Mouse (Mus musculus): Measurements from ENCODE around the gene Shisa5. TPM values are rescaled to one million over a fixed set of nuclear protein-coding genes. Genes with fewer than 3 reads are reported as not detected.
A peak's percentile ranks its signal among the peaks of the same experiment; 100 is the strongest.

Shisa5 gene
- polyA plus RNA-seq (2014; fragmentation: Nextera tagmentation; extraction: Ambion mirVana), result 27.1 and 29.9 TPM in 2 replicates

GRCm38 (mm10) chr9:109038086-109038895, at the start of gene Shisa5:
TSS of gene Shisa5 (plus strand) at chr9:109038565.
- H3K9me3 ChIP-seq (ENCODE audit: control insufficient read depth, low read length), result no peaks in the 10 kb centered on the region
- no peaks in the 10 kb centered on the region for H3K36me3 ChIP-seq (ENCODE audit: control insufficient read depth, insufficient read depth, low read length)
- H3K4me1 ChIP-seq (ENCODE audit: control insufficient read depth, insufficient read depth, low read length), result peaks cover 3% of the 10 kb centered on the region; the same call in 1 of the 2 replicates
- peak within 1 kb of the TSS; percentile 82 for H3K4me2 ChIP-seq
- peak within 1 kb of the TSS; percentile 55 for H3K4me3 ChIP-seq (ENCODE audit: low read depth, low read length)
- H3K27ac ChIP-seq (ENCODE audit: low read depth, low read length), result no peak within 1 kb of the TSS
- H3K27me3 ChIP-seq (ENCODE audit: control insufficient read depth, insufficient read depth, low read length), result no peaks in the 10 kb centered on the region
- ATAC-seq (ENCODE audit: low FRiP score), result peak; percentile 87
- WGBS, result 0% methylated on average over 34 of the region's 40 CpGs
- peak within 1 kb of the TSS; percentile 72 for H3K9ac ChIP-seq (ENCODE audit: low read length)
- peak; percentile 95 for DNase-seq (ENCODE audit: low spot score, missing footprints)

- H3K27ac ChIP-seq (ENCODE audit: low read depth, low read length), result no peak overlapping the region
- 89% methylated on average over 4 of the region's 4 CpGs for WGBS
Observed at GRCm38 (mm10) chr9:108989802-108990461, 48.4 kb upstream of the Shisa5 start.

GRCm38 (mm10) chr9:108990462-108990820, 47.9 kb upstream of the Shisa5 start:
- no peak overlapping the region for H3K9ac ChIP-seq (ENCODE audit: low read length)
- DNase-seq (ENCODE audit: low spot score, missing footprints) (peak; percentile 33), ATAC-seq (ENCODE audit: low FRiP score) (no peak)
- H3K27ac ChIP-seq (ENCODE audit: low read depth, low read length), result no peak overlapping the region
- no peaks in the 10 kb centered on the region; the same call in 1 of the 2 replicates for H3K27me3 ChIP-seq (ENCODE audit: control insufficient read depth, insufficient read depth, low read length)
- no peak overlapping the region for H3K4me3 ChIP-seq (ENCODE audit: low read depth, low read length)
- no peak overlapping the region for H3K4me2 ChIP-seq
- no peaks in the 10 kb centered on the region for H3K36me3 ChIP-seq (ENCODE audit: control insufficient read depth, insufficient read depth, low read length)
- peaks cover 9% of the 10 kb centered on the region for H3K4me1 ChIP-seq (ENCODE audit: control insufficient read depth, insufficient read depth, low read length)
- 75% methylated on average over 7 of the region's 7 CpGs for WGBS
- no peaks in the 10 kb centered on the region for H3K9me3 ChIP-seq (ENCODE audit: control insufficient read depth, low read length)

More at GRCm38 (mm10) chr9:108989802-108990461, 48.4 kb upstream of the Shisa5 start:
- no peak overlapping the region for H3K4me3 ChIP-seq (ENCODE audit: low read depth, low read length)
- no peaks in the 10 kb centered on the region for H3K36me3 ChIP-seq (ENCODE audit: control insufficient read depth, insufficient read depth, low read length)
- no peak for ATAC-seq (ENCODE audit: low FRiP score)
- H3K4me1 ChIP-seq (ENCODE audit: control insufficient read depth, insufficient read depth, low read length), result peaks cover 9% of the 10 kb centered on the region
- DNase-seq (ENCODE audit: low spot score, missing footprints), result peak; percentile 57
- no peak overlapping the region for H3K4me2 ChIP-seq
- H3K9me3 ChIP-seq (ENCODE audit: control insufficient read depth, low read length), result no peaks in the 10 kb centered on the region
- no peaks in the 10 kb centered on the region; the same call in 1 of the 2 replicates for H3K27me3 ChIP-seq (ENCODE audit: control insufficient read depth, insufficient read depth, low read length)
- no peak overlapping the region for H3K9ac ChIP-seq (ENCODE audit: low read length)

DNA sequence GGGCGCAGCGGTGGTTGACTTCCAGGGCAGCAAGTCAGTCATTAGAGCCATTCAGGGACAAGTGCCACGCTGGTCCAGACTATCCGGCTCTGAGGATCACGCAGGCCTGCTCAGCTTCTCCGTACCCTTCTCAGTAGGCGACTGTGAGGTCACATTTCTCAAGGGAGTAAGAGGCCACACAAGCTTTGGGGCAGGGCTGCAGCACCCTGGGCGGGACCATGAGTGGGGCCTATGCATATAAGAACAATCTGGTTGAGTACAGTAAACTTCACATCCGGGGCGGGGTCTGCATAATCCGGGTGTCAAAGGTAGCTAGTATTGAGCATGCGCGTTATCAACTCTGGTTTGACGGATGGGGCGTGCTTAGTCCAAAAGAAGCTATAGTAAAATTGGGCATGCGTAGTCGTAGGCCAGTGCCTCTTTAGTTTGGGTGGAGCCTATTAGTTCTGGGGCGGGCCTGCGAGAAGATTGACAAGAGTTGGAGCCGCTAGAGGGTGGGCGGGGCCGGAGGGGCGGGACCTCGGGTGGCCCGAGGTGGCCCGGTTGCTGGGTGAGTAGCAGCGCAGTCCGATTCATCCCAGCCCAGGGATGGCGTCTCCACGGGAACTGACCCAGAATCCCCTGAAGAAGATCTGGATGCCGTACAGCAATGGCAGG, 46.8 kb upstream of the Shisa5 start, which contains the start of gene Pfkfb4:
Pfkfb4 (plus strand) TSS at position 351 of the 657 bp plus-strand sequence.
- Histone ChIP-seq H3K4me3 (ENCODE audit: low read depth, low read length) (peak within 1 kb of the TSS; percentile 51), H3K27me3 (ENCODE audit: control insufficient read depth, insufficient read depth, low read length) (no peaks in the 10 kb centered on the region; the same call in 1 of the 2 replicates), H3K9ac (ENCODE audit: low read length) (peak within 1 kb of the TSS; percentile 65), H3K4me2 (peak within 1 kb of the TSS; percentile 63), H3K4me1 (ENCODE audit: control insufficient read depth, insufficient read depth, low read length) (peaks cover 9% of the 10 kb centered on the region), H3K36me3 (ENCODE audit: control insufficient read depth, insufficient read depth, low read length) (no peaks in the 10 kb centered on the region), H3K9me3 (ENCODE audit: control insufficient read depth, low read length) (no peaks in the 10 kb centered on the region), H3K27ac (ENCODE audit: low read depth, low read length) (peak within 1 kb of the TSS; percentile 60)
- peak; percentile 97 for ATAC-seq (ENCODE audit: low FRiP score)
- WGBS, result 2% methylated on average over 31 of the region's 31 CpGs
- peak; percentile 99 for DNase-seq (ENCODE audit: low spot score, missing footprints)

DNA sequence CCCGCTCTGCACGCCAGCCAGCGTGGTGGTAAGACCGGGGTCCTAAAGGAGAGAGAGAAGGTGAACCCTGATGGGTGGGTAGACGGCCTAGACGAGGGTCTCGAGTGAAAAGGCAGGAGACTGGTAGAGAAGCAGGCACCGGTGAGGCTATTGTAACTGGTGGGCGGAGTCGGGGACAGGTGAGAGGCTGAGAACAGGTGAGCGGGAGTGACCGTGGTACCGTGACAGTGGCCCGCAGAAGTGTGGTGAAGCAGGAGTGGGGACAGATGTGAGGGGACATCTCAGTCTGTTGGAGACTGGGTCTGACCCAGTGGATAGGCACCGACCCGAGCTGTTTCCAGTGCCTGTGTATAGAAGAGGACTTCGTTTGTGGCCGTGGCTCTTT, 46.3 kb upstream of the Shisa5 start:
- peak overlapping the region; percentile 51 for H3K4me3 ChIP-seq (ENCODE audit: low read depth, low read length)
- DNase-seq (ENCODE audit: low spot score, missing footprints) (peak; percentile 82), ATAC-seq (ENCODE audit: low FRiP score) (no peak)
- H3K9me3 ChIP-seq (ENCODE audit: control insufficient read depth, low read length), result no peaks in the 10 kb centered on the region
- H3K27ac ChIP-seq (ENCODE audit: low read depth, low read length), result 0 out of 2 replicates have a peak overlapping the region, but pooled peaks have one; percentile 15
- H3K36me3 ChIP-seq (ENCODE audit: control insufficient read depth, insufficient read depth, low read length), result no peaks in the 10 kb centered on the region
- H3K4me1 ChIP-seq (ENCODE audit: control insufficient read depth, insufficient read depth, low read length), result peaks cover 9% of the 10 kb centered on the region
- WGBS, result 8% methylated on average over 18 of the region's 18 CpGs
- peak overlapping the region; percentile 65 for H3K9ac ChIP-seq (ENCODE audit: low read length)
- no peaks in the 10 kb centered on the region; the same call in 1 of the 2 replicates for H3K27me3 ChIP-seq (ENCODE audit: control insufficient read depth, insufficient read depth, low read length)
- peak overlapping the region; percentile 63 for H3K4me2 ChIP-seq

DNA sequence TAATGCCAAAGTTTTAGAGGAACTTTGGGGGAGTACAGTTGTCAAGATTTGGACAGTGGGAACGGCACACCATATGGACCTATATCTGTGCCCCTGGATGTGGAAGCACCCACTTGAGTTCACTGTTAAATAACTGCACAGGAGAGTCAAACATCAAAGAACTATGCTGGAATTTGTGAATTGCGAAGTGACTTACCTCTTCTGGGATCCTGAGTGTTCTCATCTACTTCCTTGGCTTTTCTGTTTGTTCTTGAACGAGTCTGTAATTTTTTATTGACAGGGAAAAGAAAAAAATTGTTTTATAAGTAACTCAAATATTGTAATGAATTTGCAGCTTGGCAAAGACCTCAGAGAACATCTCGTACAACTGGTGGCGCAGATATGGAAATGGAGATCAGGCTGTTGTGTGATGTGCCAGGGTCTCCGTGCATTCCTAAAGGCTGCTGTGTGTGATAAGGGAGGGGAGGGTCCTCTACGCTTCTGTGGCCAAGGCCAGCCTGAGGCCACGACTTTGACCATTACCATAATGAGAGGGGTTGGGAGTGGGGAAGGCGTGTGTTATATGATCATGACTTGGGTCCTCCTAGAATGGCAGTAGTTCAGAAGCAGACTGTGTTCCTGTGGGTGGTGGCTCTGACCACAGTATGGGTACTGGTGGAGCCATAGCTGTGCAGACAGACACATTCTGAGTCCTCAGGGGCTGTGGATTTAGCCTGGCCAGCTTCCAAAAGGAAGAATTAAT, 45.6 kb upstream of the Shisa5 start:
- Histone ChIP-seq H3K9ac (ENCODE audit: low read length) (no peak overlapping the region), H3K36me3 (ENCODE audit: control insufficient read depth, insufficient read depth, low read length) (no peaks in the 10 kb centered on the region), H3K4me2 (peak overlapping the region; percentile 63; the same call in 1 of the 2 replicates), H3K9me3 (ENCODE audit: control insufficient read depth, low read length) (no peaks in the 10 kb centered on the region), H3K4me3 (ENCODE audit: low read depth, low read length) (no peak overlapping the region; the same call in 1 of the 2 replicates), H3K27me3 (ENCODE audit: control insufficient read depth, insufficient read depth, low read length) (no peaks in the 10 kb centered on the region), H3K4me1 (ENCODE audit: control insufficient read depth, insufficient read depth, low read length) (peaks cover 9% of the 10 kb centered on the region), H3K27ac (ENCODE audit: low read depth, low read length) (no peak overlapping the region)
- 87% methylated on average over 9 of the region's 9 CpGs for WGBS
- DNase-seq (ENCODE audit: low spot score, missing footprints) (no peak), ATAC-seq (ENCODE audit: low FRiP score) (no peak)

GRCm38 (mm10) chr9:108996411-108996810, 42.0 kb upstream of the Shisa5 start:
- Histone ChIP-seq H3K27ac (ENCODE audit: low read depth, low read length) (no peak overlapping the region), H3K4me1 (ENCODE audit: control insufficient read depth, insufficient read depth, low read length) (peaks cover 4% of the 10 kb centered on the region; the same call in 1 of the 2 replicates), H3K9me3 (ENCODE audit: control insufficient read depth, low read length) (no peaks in the 10 kb centered on the region), H3K27me3 (ENCODE audit: control insufficient read depth, insufficient read depth, low read length) (no peaks in the 10 kb centered on the region), H3K4me3 (ENCODE audit: low read depth, low read length) (no peak overlapping the region), H3K4me2 (no peak overlapping the region), H3K9ac (ENCODE audit: low read length) (no peak overlapping the region), H3K36me3 (ENCODE audit: control insufficient read depth, insufficient read depth, low read length) (no peaks in the 10 kb centered on the region)
- DNase-seq (ENCODE audit: low spot score, missing footprints) (no peak), ATAC-seq (ENCODE audit: low FRiP score) (no peak)
- WGBS, result 76% methylated on average over 9 of the region's 9 CpGs

DNA sequence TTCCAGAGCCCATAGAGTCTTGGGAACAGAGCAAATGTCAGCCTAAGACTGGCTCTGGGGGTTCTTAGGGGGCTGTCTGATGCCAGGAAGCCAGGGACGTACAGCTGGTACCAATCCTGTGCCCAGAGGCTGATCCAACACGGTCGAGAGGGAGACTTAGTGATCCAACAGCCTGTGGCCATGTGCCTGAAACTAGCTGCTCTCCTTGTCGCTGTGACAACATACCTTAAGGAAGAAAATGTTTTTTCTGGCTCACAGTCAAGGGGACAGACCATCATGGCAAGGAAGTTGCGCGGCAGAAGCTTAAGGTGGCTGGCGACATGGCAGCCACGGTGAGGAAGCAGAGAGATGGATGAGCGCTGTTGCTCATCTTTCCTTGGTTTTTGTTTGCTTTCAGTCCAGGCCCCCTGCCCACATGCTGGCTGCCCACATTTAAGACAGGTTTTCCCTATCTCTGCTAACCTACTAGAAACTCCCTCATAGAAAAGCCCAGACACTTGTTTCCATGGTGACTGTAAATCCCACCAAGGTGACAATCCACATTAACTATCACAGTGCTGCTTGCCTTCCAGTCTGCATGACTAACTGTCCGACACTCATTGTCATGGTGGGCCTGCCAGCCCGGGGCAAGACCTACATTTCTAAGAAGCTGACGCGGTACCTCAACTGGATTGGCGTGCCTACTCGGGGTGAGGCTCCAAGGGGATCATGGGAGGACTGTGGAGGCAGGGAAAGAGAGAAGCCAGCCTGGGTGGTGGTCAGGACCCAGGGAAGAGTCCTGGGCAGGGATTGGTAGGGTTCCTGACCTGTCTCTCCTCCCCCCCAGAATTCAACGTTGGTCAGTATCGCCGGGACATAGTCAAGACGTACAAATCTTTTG, 39.8 kb upstream of the Shisa5 start:
- peak; percentile 71 for DNase-seq (ENCODE audit: low spot score, missing footprints)
- no peak overlapping the region for H3K4me2 ChIP-seq
- no peak overlapping the region for H3K9ac ChIP-seq (ENCODE audit: low read length)
- no peaks in the 10 kb centered on the region for H3K4me1 ChIP-seq (ENCODE audit: control insufficient read depth, insufficient read depth, low read length)
- no peak overlapping the region for H3K4me3 ChIP-seq (ENCODE audit: low read depth, low read length)
- H3K36me3 ChIP-seq (ENCODE audit: control insufficient read depth, insufficient read depth, low read length), result no peaks in the 10 kb centered on the region
- no peaks in the 10 kb centered on the region for H3K9me3 ChIP-seq (ENCODE audit: control insufficient read depth, low read length)
- WGBS, result 87% methylated on average over 19 of the region's 19 CpGs
- H3K27ac ChIP-seq (ENCODE audit: low read depth, low read length), result no peak overlapping the region
- no peaks in the 10 kb centered on the region for H3K27me3 ChIP-seq (ENCODE audit: control insufficient read depth, insufficient read depth, low read length)
- ATAC-seq (ENCODE audit: low FRiP score), result no peak

Measured in midbrain, embryonic 11.5 days (tissue).